28 mouse cellular contexts compared by ENCODE assay signal in the genomic region with DNA sequence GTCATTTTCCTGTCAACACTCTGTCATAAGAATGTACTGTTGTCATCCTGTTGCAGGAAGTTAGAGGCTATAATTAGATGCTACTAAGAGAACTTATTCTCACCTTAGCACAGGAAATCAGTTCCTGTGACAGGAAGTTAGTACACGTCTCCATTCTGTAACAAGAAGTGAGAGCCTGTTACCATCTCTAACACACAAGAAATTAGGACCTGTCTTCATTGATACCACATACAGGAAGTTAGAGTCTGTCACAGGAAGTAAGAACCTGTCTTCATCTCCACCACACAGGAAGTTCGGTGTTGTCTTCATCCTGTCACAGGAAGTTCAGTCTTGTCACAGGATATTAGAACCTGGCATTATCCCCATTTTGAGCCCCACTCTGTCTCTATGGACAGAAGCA. TPM values are rescaled to one million over a fixed set of nuclear protein-coding genes. Genes with fewer than 3 reads are reported as not detected.
DNase-seq lines count a peak whose midpoint lies in the region; ATAC-seq and TF ChIP-seq lines count a peak whose summit lies in the region.
"Had no signal": no experiment of that assay in that cellular context is flagged by ENCODE, and none has a peak within 500 bp of the region (broad histone marks: within the 10 kb centered on the region; RNA-seq: fewer than 3 reads in every experiment).

No protein-coding gene starts in this region.

- no peaks in the 10 kb centered on the region for H3K9me3 ChIP-seq in embryonic facial prominence, embryonic 10.5 days
- H3K9me3 ChIP-seq in forebrain, embryonic 15.5 days: no peaks in the 10 kb centered on the region
- no peaks in the 10 kb centered on the region for H3K9me3 ChIP-seq in limb, embryonic 10.5 days (replicated peaks)
- no peaks in the 10 kb centered on the region for H3K9me3 ChIP-seq in hindbrain, embryonic 13.5 days
- H3K9me3 ChIP-seq: embryonic facial prominence, embryonic 12.5 days; forebrain, embryonic 12.5 days; heart, embryonic 12.5 days; limb, embryonic 15.5 days; liver, embryonic 15.5 days; midbrain, embryonic 10.5 days had no signal

- H3K36me3 ChIP-seq in thymus, adult 2 months (ENCODE audit: control insufficient read depth, insufficient read depth, low read length): no peaks in the 10 kb centered on the region
- peaks cover 99% of the 10 kb centered on the region for H3K36me3 ChIP-seq in embryonic facial prominence, embryonic 10.5 days (replicated peaks)
- H3K36me3 ChIP-seq in forebrain, embryonic 15.5 days: no peaks in the 10 kb centered on the region
- peaks cover 100% of the 10 kb centered on the region for H3K36me3 ChIP-seq in limb, embryonic 10.5 days
- H3K36me3 ChIP-seq in hindbrain, embryonic 13.5 days: peaks cover 4% of the 10 kb centered on the region
- H3K36me3 ChIP-seq: liver, embryonic 15.5 days had no signal

- H3K27ac ChIP-seq in thymus, adult 2 months (ENCODE audit: control insufficient read depth, insufficient read depth, low read length): peak overlapping the region; percentile 12
- H3K27ac ChIP-seq in embryonic facial prominence, embryonic 10.5 days (replicated peaks): no peak overlapping the region
- H3K27ac ChIP-seq in forebrain, embryonic 15.5 days (replicated peaks): no peak overlapping the region
- no peak overlapping the region for H3K27ac ChIP-seq in limb, embryonic 10.5 days
- H3K27ac ChIP-seq in hindbrain, embryonic 13.5 days: no peak overlapping the region
- H3K27ac ChIP-seq: embryonic facial prominence, embryonic 12.5 days; forebrain, embryonic 12.5 days; kidney, postnatal 0 days; left cerebral cortex, adult 2 months; limb, embryonic 15.5 days; liver, embryonic 15.5 days; midbrain, embryonic 10.5 days had no signal

- H3K9ac ChIP-seq in forebrain, embryonic 15.5 days (replicated peaks): no peak overlapping the region
- no peak overlapping the region for H3K9ac ChIP-seq in hindbrain, embryonic 13.5 days
- H3K9ac ChIP-seq: embryonic facial prominence, embryonic 12.5 days; forebrain, embryonic 12.5 days; heart, embryonic 12.5 days; limb, embryonic 15.5 days; liver, embryonic 15.5 days had no signal

- TF ChIP-seq CTCF in thymus, adult 2 months (IDR thresholded peaks at IDR 0.05; ENCODE audit: borderline replicate concordance, control insufficient read depth, extremely low read depth, insufficient read depth, low read length, poor library complexity): no peak

- no peak for DNase-seq in thymus, adult 2 months
- DNase-seq in thymus, postnatal 25 days: no peak
- DNase-seq in embryonic facial prominence, embryonic 10.5 days (ENCODE audit: low spot score): no peak
- no peak for DNase-seq in limb, embryonic 10.5 days (ENCODE audit: low spot score)
- DNase-seq: adrenal gland, postnatal 25 days; cerebellum, adult 9-10 months; gastrocnemius, postnatal 10 days; heart, adult 11 months; heart, postnatal 10 days; kidney, adult 18-20 months; layer of hippocampus, adult 9-11 months; lung, postnatal 4 days; right cerebral cortex, postnatal 14 days; spleen, adult 18-20 months; thymus, postnatal 4 days had no signal

- no peak overlapping the region for H3K4me2 ChIP-seq in forebrain, embryonic 15.5 days (replicated peaks)
- no peak overlapping the region for H3K4me2 ChIP-seq in hindbrain, embryonic 13.5 days
- H3K4me2 ChIP-seq: embryonic facial prominence, embryonic 12.5 days; forebrain, embryonic 12.5 days; heart, embryonic 12.5 days; limb, embryonic 15.5 days; liver, embryonic 15.5 days had no signal

- peaks cover 15% of the 10 kb centered on the region for H3K4me1 ChIP-seq in thymus, adult 2 months (replicated peaks; ENCODE audit: control insufficient read depth, insufficient read depth, low read length)
- no peaks in the 10 kb centered on the region for H3K4me1 ChIP-seq in embryonic facial prominence, embryonic 10.5 days
- H3K4me1 ChIP-seq in forebrain, embryonic 15.5 days: no peaks in the 10 kb centered on the region
- H3K4me1 ChIP-seq in limb, embryonic 10.5 days: no peaks in the 10 kb centered on the region
- H3K4me1 ChIP-seq in hindbrain, embryonic 13.5 days (replicated peaks): no peaks in the 10 kb centered on the region
- H3K4me1 ChIP-seq: embryonic facial prominence, embryonic 12.5 days; forebrain, embryonic 12.5 days; heart, embryonic 12.5 days; liver, embryonic 15.5 days; midbrain, embryonic 10.5 days had no signal

- no peaks in the 10 kb centered on the region for H3K27me3 ChIP-seq in thymus, adult 2 months (ENCODE audit: control insufficient read depth, insufficient read depth, low read length)
- H3K27me3 ChIP-seq in embryonic facial prominence, embryonic 10.5 days (replicated peaks; ENCODE audit: low read depth, poor library complexity, severe bottlenecking): no peaks in the 10 kb centered on the region
- H3K27me3 ChIP-seq in forebrain, embryonic 15.5 days: no peaks in the 10 kb centered on the region
- no peaks in the 10 kb centered on the region for H3K27me3 ChIP-seq in limb, embryonic 10.5 days (ENCODE audit: low read depth, poor library complexity, severe bottlenecking)
- no peaks in the 10 kb centered on the region for H3K27me3 ChIP-seq in hindbrain, embryonic 13.5 days
- H3K27me3 ChIP-seq: embryonic facial prominence, embryonic 12.5 days; forebrain, embryonic 12.5 days; limb, embryonic 15.5 days; liver, embryonic 15.5 days had no signal

- no peak overlapping the region for H3K4me3 ChIP-seq in thymus, adult 2 months (ENCODE audit: control insufficient read depth, insufficient read depth, low read length)
- no peak overlapping the region for H3K4me3 ChIP-seq in embryonic facial prominence, embryonic 10.5 days
- H3K4me3 ChIP-seq in forebrain, embryonic 15.5 days: no peak overlapping the region
- H3K4me3 ChIP-seq in limb, embryonic 10.5 days: no peak overlapping the region
- H3K4me3 ChIP-seq in hindbrain, embryonic 13.5 days: no peak overlapping the region
- H3K4me3 ChIP-seq: embryonic facial prominence, embryonic 12.5 days; forebrain, embryonic 12.5 days; heart, embryonic 12.5 days; left cerebral cortex, adult 2 months; limb, embryonic 15.5 days; liver, embryonic 15.5 days; midbrain, embryonic 10.5 days had no signal

- ATAC-seq in activated CD4-positive, CD25-positive, alpha-beta regulatory T cell, adult 4 months: peak; percentile 81
- ATAC-seq in inflammation-experienced regulatory T-cells, adult 6 months: peak; percentile 77
- ATAC-seq in forebrain, embryonic 15.5 days (replicated peaks): no peak
- no peak for ATAC-seq in hindbrain, embryonic 13.5 days (ENCODE audit: low FRiP score)
- ATAC-seq: midbrain, embryonic 16.5 days had no signal

- no peak for TF ChIP-seq POLR2A in thymus, adult 2 months (IDR thresholded peaks at IDR 0.05; ENCODE audit: control insufficient read depth, extremely low read depth, insufficient read depth, low read length, poor library complexity)

- WGBS in thymus, adult 2 months: 37% methylated on average over 2 of the region's 2 CpGs
- 82% methylated on average over 2 of the region's 2 CpGs for WGBS in embryonic facial prominence, embryonic 10.5 days
- WGBS in forebrain, embryonic 15.5 days: 93% methylated on average over 2 of the region's 2 CpGs
- 83% methylated on average over 2 of the region's 2 CpGs for WGBS in limb, embryonic 10.5 days
- 92% methylated on average over 2 of the region's 2 CpGs for WGBS in hindbrain, embryonic 13.5 days

RNA-seq across cellular contexts. Expression of a gene that starts 44.7 kb away (rescaled TPM):
- 28.6 and 46.8 TPM in 2 replicates for polyA plus RNA-seq in thymus, adult 2 months (2012; rRNA removed)
- under 1 TPM; 0.13 to 0.29 TPM for polyA plus RNA-seq in activated CD4-positive, CD25-positive, alpha-beta regulatory T cell, adult 4 months (2017; shearing (Covaris generic))
- polyA plus RNA-seq in inflammation-experienced regulatory T-cells, adult 6 months (2017; shearing (Covaris generic)): not detected
- polyA plus RNA-seq in embryonic facial prominence, embryonic 10.5 days (2016; fragmentation: Nextera tagmentation; extraction: Ambion mirVana): 198 and 207 TPM in 2 replicates
- polyA plus RNA-seq in forebrain, embryonic 15.5 days (2015; fragmentation: Nextera tagmentation; extraction: Ambion mirVana): 47.0 and 47.4 TPM in 2 replicates
- 258 and 261 TPM in 2 replicates for polyA plus RNA-seq in limb, embryonic 10.5 days (2016; fragmentation: Nextera tagmentation; extraction: Ambion mirVana)
- polyA plus RNA-seq in hindbrain, embryonic 13.5 days (2015; fragmentation: Nextera tagmentation; extraction: Ambion mirVana): 60.7 and 65.1 TPM in 2 replicates

Comparison
In these comparisons a context has a peak if more than half of its experiments do, and no peak if none do; other contexts are left out.
1. ATAC-seq: peak in activated CD4-positive, CD25-positive, alpha-beta regulatory T cell, adult 4 months (single experiment) and inflammation-experienced regulatory T-cells, adult 6 months (single experiment); none in forebrain, embryonic 15.5 days (single experiment) and hindbrain, embryonic 13.5 days (single experiment).
2. RNA of a gene that starts 44.7 kb away (polyA plus RNA-seq): 258 to 261 TPM in limb, embryonic 10.5 days, 198 to 207 TPM in embryonic facial prominence, embryonic 10.5 days, 60.7 to 65.1 TPM in hindbrain, embryonic 13.5 days, 47.0 to 47.4 TPM in forebrain, embryonic 15.5 days and 28.6 to 46.8 TPM in thymus, adult 2 months; 0.13 to 0.29 TPM in activated CD4-positive, CD25-positive, alpha-beta regulatory T cell, adult 4 months and not detected in inflammation-experienced regulatory T-cells, adult 6 months; every median in the first group is over 10 times any median in the second.